Mouse (Mus musculus) MEL-GATA-1-ER (cell line): ENCODE measurements at regions not wholly inside any gene's neighbourhood (a gene's known extent, or its start where the extent isn't known, plus 50 kb on each side); places are given as distances from the start of the nearest gene placed in this dataset.
A peak's percentile ranks its signal among the peaks of the same experiment; 100 is the strongest.

Source experiments
- DNase-seq: peaks from one replicate; pipeline ENCODE4 v3.0.0-alpha.2; 2012; ENCODE audit warnings: low read depth; ENCODE audit errors: extremely low read depth

- no peak for DNase-seq
Observed at GRCm38 (mm10) chr9:50395543-50395942, 50.8 kb upstream of the Rpl10-ps3 start.

- DNase-seq, result no peak
Observed at GRCm38 (mm10) chr9:50396051-50396450, 51.3 kb upstream of the Rpl10-ps3 start.

GRCm38 (mm10) chr9:50408396-50408795 is 63.6 kb upstream of the Rpl10-ps3 start:
- DNase-seq, result no peak

- no peak for DNase-seq
Observed at GRCm38 (mm10) chr9:50408845-50409244, 64.1 kb upstream of the Rpl10-ps3 start.

- no peak for DNase-seq
Observed at GRCm38 (mm10) chr9:50412986-50413385, 68.2 kb upstream of the Rpl10-ps3 start.

- DNase-seq, result no peak
Observed at GRCm38 (mm10) chr9:50413514-50414335, 69.0 kb upstream of the Rpl10-ps3 start.

- no peak for DNase-seq
Observed at GRCm38 (mm10) chr9:50414796-50415340, 70.1 kb upstream of the Rpl10-ps3 start.

- DNase-seq, result peak; percentile 34
Observed at GRCm38 (mm10) chr9:50416677-50417076, 71.9 kb upstream of the Rpl10-ps3 start.

GRCm38 (mm10) chr9:50421061-50421460 is 73.3 kb upstream of the Plet1 start:
- no peak for DNase-seq

- no peak for DNase-seq
Observed at GRCm38 (mm10) chr9:50421572-50422285, 72.6 kb upstream of the Plet1 start.

- no peak for DNase-seq
Observed at GRCm38 (mm10) chr9:50425866-50426495, 68.3 kb upstream of the Plet1 start.

- DNase-seq, result no peak
Observed at GRCm38 (mm10) chr9:50430147-50430546, 64.2 kb upstream of the Plet1 start.

- DNase-seq, result no peak
Observed at GRCm38 (mm10) chr9:50433525-50433924, 60.8 kb upstream of the Plet1 start.

GRCm38 (mm10) chr9:50433978-50434377 is 60.3 kb upstream of the Plet1 start:
- no peak for DNase-seq

- DNase-seq, result no peak
Observed at GRCm38 (mm10) chr9:50437830-50438722, 56.2 kb upstream of the Plet1 start.

GRCm38 (mm10) chr9:50438738-50439137 is 55.6 kb upstream of the Plet1 start:
- DNase-seq, result no peak

- no peak for DNase-seq
Observed at GRCm38 (mm10) chr9:50440222-50440621, 54.1 kb upstream of the Plet1 start.

GRCm38 (mm10) chr9:50440689-50441088 is 53.6 kb upstream of the Plet1 start:
- DNase-seq, result no peak

GRCm38 (mm10) chr9:50443708-50444463 is 50.4 kb upstream of the Plet1 start:
- DNase-seq, result peak; percentile 63
